Mouse (Mus musculus) forebrain, embryonic 10.5 days (tissue): ENCODE measurements at regions not wholly inside any gene's neighbourhood (a gene's known extent, or its start where the extent isn't known, plus 50 kb on each side); places are given as distances from the start of the nearest gene placed in this dataset.

Experiments used
- DNase-seq: peaks from one replicate; pipeline ENCODE4 v3.0.0-alpha.2; 2017; ENCODE audit warnings: low spot score; ENCODE audit errors: extremely low spot score
- H3K27ac ChIP-seq: fragments of 300-500 bp; sonication (generic); 2 replicates; pipeline ENCODE4 v1.5.1; 2016; ENCODE audit warnings: mild to moderate bottlenecking
- H3K27me3 ChIP-seq: fragments of 300-500 bp; sonication (generic); 2 replicates; pipeline ENCODE4 v1.6.1; 2016; ENCODE audit warnings: mild to moderate bottlenecking; ENCODE audit not compliant: poor library complexity, severe bottlenecking
- H3K36me3 ChIP-seq: fragments of 300-500 bp; sonication (generic); replicated peaks from 2 replicates; pipeline ENCODE4 v1.6.1; 2016; ENCODE audit warnings: mild to moderate bottlenecking, moderate library complexity
- H3K4me1 ChIP-seq: fragments of 300-500 bp; sonication (generic); 2 replicates; pipeline ENCODE4 v1.6.1; 2016
- H3K4me3 ChIP-seq: fragments of 300-500 bp; sonication (generic); 2 replicates; pipeline ENCODE4 v1.5.1; 2016; ENCODE audit warnings: mild to moderate bottlenecking, moderate library complexity
- H3K9me3 ChIP-seq: fragments of 300-500 bp; sonication (generic); 2 replicates; pipeline ENCODE4 v1.6.1; 2016; ENCODE audit warnings: mild to moderate bottlenecking, moderate library complexity
- WGBS: fragments of 180-500 bp; shearing (Covaris S2); methylation state at CpG from one replicate; pipeline ENCODE4 v1.1.7; 2016; 5-methylcytosine and 5-hydroxymethylcytosine counted together

DNA sequence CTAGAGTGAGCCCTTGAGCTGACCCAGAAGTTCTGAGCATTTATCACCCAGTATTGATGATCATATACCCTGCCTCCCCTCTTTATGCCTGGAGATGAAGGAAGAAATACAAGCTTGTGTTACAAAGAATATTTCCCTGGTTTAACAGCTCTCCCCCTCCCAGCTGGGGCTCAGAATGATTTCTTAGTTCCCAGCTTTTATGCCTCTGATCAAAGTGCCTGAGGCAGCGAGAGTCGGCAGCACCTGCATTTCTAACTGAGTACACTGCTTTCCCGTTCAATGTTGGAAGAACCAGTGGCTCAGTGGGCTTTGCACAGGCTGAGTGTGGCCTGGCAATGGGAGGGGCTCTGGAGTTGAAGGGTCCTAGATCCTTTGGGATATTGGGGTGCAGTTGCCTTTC lies 405.8 kb upstream of the Klhl29 start:
- H3K27ac ChIP-seq: no peak overlapping the region
- 61% methylated on average over 3 of the region's 3 CpGs for WGBS
- H3K36me3 ChIP-seq: no peaks in the 10 kb centered on the region
- H3K4me1 ChIP-seq: peaks cover 10% of the 10 kb centered on the region
- H3K9me3 ChIP-seq: no peaks in the 10 kb centered on the region
- no peak for DNase-seq
- H3K27me3 ChIP-seq: no peaks in the 10 kb centered on the region
- no peak overlapping the region for H3K4me3 ChIP-seq

DNA sequence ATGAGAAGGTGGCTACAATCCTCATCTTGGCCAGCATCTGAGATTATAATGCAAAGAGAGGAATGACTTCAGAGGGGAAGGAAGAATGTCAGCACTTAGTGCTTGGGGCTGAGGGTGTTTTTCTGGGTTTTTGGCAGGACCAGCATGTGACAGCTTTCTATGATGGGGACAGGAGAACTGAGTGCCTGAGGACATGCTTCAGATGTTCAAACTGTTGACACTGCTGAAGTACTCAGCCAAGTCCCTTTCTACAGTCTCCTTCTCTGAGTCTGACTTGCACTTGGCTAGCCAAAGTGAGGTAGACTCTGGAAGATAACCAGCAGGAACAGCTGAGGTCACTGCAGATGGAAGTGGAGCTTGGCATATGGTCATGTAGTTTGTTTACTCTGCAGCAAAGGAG lies 402.1 kb upstream of the Klhl29 start:
- peaks cover 10% of the 10 kb centered on the region for H3K4me1 ChIP-seq
- H3K9me3 ChIP-seq: no peaks in the 10 kb centered on the region
- H3K36me3 ChIP-seq: no peaks in the 10 kb centered on the region
- H3K27me3 ChIP-seq: no peaks in the 10 kb centered on the region
- no peak for DNase-seq
- no peak overlapping the region for H3K4me3 ChIP-seq
- H3K27ac ChIP-seq: no peak overlapping the region

DNA sequence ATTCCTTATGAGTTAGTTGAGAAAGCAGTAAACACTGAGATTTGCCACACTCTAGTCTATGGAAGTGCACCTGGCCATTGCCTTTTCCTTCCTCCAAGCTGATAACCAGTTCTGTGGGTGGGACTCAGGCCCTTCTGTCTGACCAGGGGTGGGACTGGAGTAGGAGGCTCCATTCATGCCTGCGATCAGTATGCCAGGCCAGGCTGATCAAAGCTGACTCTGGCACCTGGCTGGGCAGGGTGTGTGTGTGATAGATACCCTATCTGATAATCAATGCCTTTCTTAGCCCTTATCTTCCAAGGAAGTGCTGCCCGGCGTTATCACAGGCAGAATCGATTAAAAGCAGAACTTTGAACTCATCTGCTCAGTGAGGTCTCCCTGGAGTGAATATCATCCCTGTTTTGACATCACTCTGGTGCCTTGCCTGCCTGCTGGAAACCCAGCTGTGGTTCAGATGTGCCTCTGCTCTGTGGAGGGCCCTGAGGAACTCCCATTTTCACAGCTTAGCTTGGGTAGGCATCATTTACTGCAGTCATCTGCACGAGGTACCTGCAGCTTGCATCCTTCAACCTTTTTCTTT lies 396.0 kb upstream of the Klhl29 start:
- 81% methylated on average over 5 of the region's 5 CpGs for WGBS
- DNase-seq: no peak

GRCm38 (mm10) chr12:5770531-5770930 lies 395.0 kb upstream of the Klhl29 start:
- no peak for DNase-seq
- Histone ChIP-seq H3K9me3 (no peaks in the 10 kb centered on the region), H3K4me3 (no peak overlapping the region), H3K27me3 (no peaks in the 10 kb centered on the region), H3K4me1 (no peaks in the 10 kb centered on the region), H3K27ac (no peak overlapping the region), H3K36me3 (no peaks in the 10 kb centered on the region)
- WGBS: 74% methylated on average over 2 of the region's 2 CpGs

More for the DNA sequence above, 396.0 kb upstream of the Klhl29 start:
- Histone ChIP-seq H3K27ac (no peak overlapping the region), H3K27me3 (no peaks in the 10 kb centered on the region), H3K4me1 (no peaks in the 10 kb centered on the region), H3K4me3 (no peak overlapping the region), H3K36me3 (no peaks in the 10 kb centered on the region), H3K9me3 (no peaks in the 10 kb centered on the region)

- Histone ChIP-seq H3K4me1 (peaks cover 13% of the 10 kb centered on the region), H3K27me3 (no peaks in the 10 kb centered on the region), H3K36me3 (no peaks in the 10 kb centered on the region), H3K9me3 (no peaks in the 10 kb centered on the region), H3K4me3 (no peak overlapping the region), H3K27ac (no peak overlapping the region)
- WGBS: 59% methylated on average over 6 of the region's 6 CpGs
- no peak for DNase-seq
These were observed 389.1 kb upstream of the Klhl29 start for GRCm38 (mm10) chr12:5764445-5765170.

- Histone ChIP-seq H3K27me3 (no peaks in the 10 kb centered on the region), H3K4me3 (no peak overlapping the region), H3K4me1 (peaks cover 13% of the 10 kb centered on the region), H3K27ac (no peak overlapping the region), H3K36me3 (no peaks in the 10 kb centered on the region), H3K9me3 (no peaks in the 10 kb centered on the region)
- WGBS: 83% methylated on average over 1 of the region's 1 CpGs
- no peak for DNase-seq
These were observed 388.5 kb upstream of the Klhl29 start for GRCm38 (mm10) chr12:5764026-5764425.

GRCm38 (mm10) chr12:5762306-5762927 lies 386.9 kb upstream of the Klhl29 start:
- H3K4me3 ChIP-seq: no peak overlapping the region
- 88% methylated on average over 6 of the region's 6 CpGs for WGBS

GRCm38 (mm10) chr12:5759485-5759884 lies 384.0 kb upstream of the Klhl29 start:
- no peak for DNase-seq
- Histone ChIP-seq H3K4me3 (no peak overlapping the region), H3K9me3 (no peaks in the 10 kb centered on the region), H3K36me3 (no peaks in the 10 kb centered on the region), H3K27ac (no peak overlapping the region), H3K4me1 (peaks cover 9% of the 10 kb centered on the region), H3K27me3 (no peaks in the 10 kb centered on the region)
- 77% methylated on average over 3 of the region's 3 CpGs for WGBS

More at GRCm38 (mm10) chr12:5762306-5762927, 386.9 kb upstream of the Klhl29 start:
- H3K36me3 ChIP-seq: no peaks in the 10 kb centered on the region
- DNase-seq: no peak
- no peak overlapping the region for H3K27ac ChIP-seq
- peaks cover 13% of the 10 kb centered on the region for H3K4me1 ChIP-seq
- no peaks in the 10 kb centered on the region for H3K27me3 ChIP-seq
- H3K9me3 ChIP-seq: no peaks in the 10 kb centered on the region

GRCm38 (mm10) chr12:5757766-5758165 lies 382.3 kb upstream of the Klhl29 start:
- DNase-seq: no peak
- H3K9me3 ChIP-seq: no peaks in the 10 kb centered on the region
- no peak overlapping the region for H3K4me3 ChIP-seq
- no peaks in the 10 kb centered on the region for H3K4me1 ChIP-seq
- H3K27me3 ChIP-seq: no peaks in the 10 kb centered on the region
- H3K27ac ChIP-seq: no peak overlapping the region
- 93% methylated on average over 2 of the region's 2 CpGs for WGBS
- H3K36me3 ChIP-seq: no peaks in the 10 kb centered on the region

DNA sequence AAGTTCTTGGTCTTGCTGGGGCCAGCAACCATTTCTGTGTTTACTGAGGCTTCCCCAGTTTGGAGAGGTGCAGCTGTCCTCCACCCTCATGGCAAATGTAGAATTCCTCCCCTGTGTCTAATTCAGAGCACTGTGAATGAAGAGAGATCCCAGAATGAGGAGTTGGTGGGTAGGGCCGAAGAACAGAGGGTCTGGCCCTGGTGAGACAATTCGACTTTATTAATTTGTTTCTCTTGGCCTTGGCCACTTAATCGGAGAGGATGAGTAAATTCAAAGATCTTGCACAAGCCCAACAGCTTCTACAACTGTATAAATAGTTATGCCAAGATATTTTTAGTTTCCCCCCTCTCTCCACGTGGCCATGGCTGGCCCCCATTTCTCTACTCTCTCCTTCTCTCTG lies 381.9 kb upstream of the Klhl29 start:
- Histone ChIP-seq H3K36me3 (no peaks in the 10 kb centered on the region), H3K9me3 (no peaks in the 10 kb centered on the region), H3K27me3 (no peaks in the 10 kb centered on the region), H3K4me3 (no peak overlapping the region), H3K4me1 (no peaks in the 10 kb centered on the region), H3K27ac (no peak overlapping the region)
- no peak for DNase-seq
- WGBS: 91% methylated on average over 4 of the region's 4 CpGs

- DNase-seq: no peak
- Histone ChIP-seq H3K27me3 (no peaks in the 10 kb centered on the region), H3K4me3 (no peak overlapping the region), H3K27ac (no peak overlapping the region), H3K4me1 (no peaks in the 10 kb centered on the region), H3K9me3 (no peaks in the 10 kb centered on the region), H3K36me3 (no peaks in the 10 kb centered on the region)
- WGBS: 82% methylated on average over 1 of the region's 1 CpGs
These were observed 378.3 kb upstream of the Klhl29 start for GRCm38 (mm10) chr12:5753831-5754230.

- no peaks in the 10 kb centered on the region; the same call in 1 of the 2 replicates for H3K4me1 ChIP-seq
- 0 out of 2 replicates have a peak, but pooled peaks cover 3% of the 10 kb centered on the region for H3K9me3 ChIP-seq
- H3K4me3 ChIP-seq: no peak overlapping the region
- H3K27ac ChIP-seq: no peak overlapping the region
- no peaks in the 10 kb centered on the region for H3K27me3 ChIP-seq
- WGBS: 93% methylated on average over 2 of the region's 2 CpGs
- no peak for DNase-seq
- no peaks in the 10 kb centered on the region for H3K36me3 ChIP-seq
These were observed 368.7 kb upstream of the Klhl29 start for GRCm38 (mm10) chr12:5744086-5744709.

- Histone ChIP-seq H3K27me3 (no peaks in the 10 kb centered on the region), H3K4me3 (no peak overlapping the region), H3K27ac (0 out of 2 replicates have a peak overlapping the region, but pooled peaks have one; percentile 44), H3K9me3 (no peaks in the 10 kb centered on the region), H3K4me1 (peaks cover 15% of the 10 kb centered on the region), H3K36me3 (no peaks in the 10 kb centered on the region)
- 70% methylated on average over 1 of the region's 1 CpGs for WGBS
- no peak for DNase-seq
These were observed 360.6 kb upstream of the Klhl29 start for GRCm38 (mm10) chr12:5736066-5736465.
